Mouse (Mus musculus) hindbrain, embryonic 13.5 days (tissue): ENCODE results near the gene Ccl24. TPM values are rescaled to one million over a fixed set of nuclear protein-coding genes. Genes with fewer than 3 reads are reported as not detected.
"Not testable (repeated sequence)": the region's sequence is repeated elsewhere in the genome, so short reads cannot be mapped to it uniquely, and the experiment has no call there.

Source experiments
- ATAC-seq: fragments of 200-750 bp; cut with Nextera tagmentation; 2 replicates; pipeline ENCODE4 v1.8.0; 2017; ENCODE audit warnings: moderate TSS enrichment; ENCODE audit not compliant: low FRiP score
- H3K27ac ChIP-seq: fragments of 300-500 bp; sonication (generic); 2 replicates; pipeline ENCODE4 v1.5.1; 2015; ENCODE audit warnings: inconsistent platforms, mild to moderate bottlenecking, moderate library complexity
- H3K27me3 ChIP-seq: fragments of 300-500 bp; sonication (generic); 2 replicates; pipeline ENCODE4 v1.6.1; 2015; ENCODE audit warnings: mild to moderate bottlenecking, inconsistent platforms
- H3K36me3 ChIP-seq: fragments of 300-500 bp; sonication (generic); 2 replicates; pipeline ENCODE4 v1.6.1; 2015; ENCODE audit warnings: mild to moderate bottlenecking, inconsistent platforms
- H3K4me1 ChIP-seq: fragments of 300-500 bp; sonication (generic); replicated peaks from 2 replicates; pipeline ENCODE4 v1.6.1; 2015; ENCODE audit warnings: inconsistent platforms
- H3K4me2 ChIP-seq: fragments of 300-500 bp; sonication (generic); 2 replicates; pipeline ENCODE4 v1.6.1; 2015; ENCODE audit warnings: inconsistent platforms, mild to moderate bottlenecking, moderate library complexity
- H3K4me3 ChIP-seq: fragments of 300-500 bp; sonication (generic); 2 replicates; pipeline ENCODE4 v1.5.1; 2015; ENCODE audit warnings: mild to moderate bottlenecking, inconsistent platforms
- H3K9ac ChIP-seq: fragments of 300-500 bp; sonication (generic); 2 replicates; pipeline ENCODE4 v1.6.1; 2015; ENCODE audit warnings: mild to moderate bottlenecking, inconsistent platforms
- H3K9me3 ChIP-seq: fragments of 300-500 bp; sonication (generic); 2 replicates; pipeline ENCODE4 v1.6.1; 2016; ENCODE audit warnings: inconsistent platforms
- WGBS: fragments of 180-500 bp; shearing (Covaris S2); methylation state at CpG from one replicate; pipeline ENCODE4 v1.1.7; 2015; 5-methylcytosine and 5-hydroxymethylcytosine counted together
- polyA plus RNA-seq: library from polyadenylated mRNA; unstranded; fragments of >200 nt; fragmentation: Nextera tagmentation; extraction: Ambion mirVana; gene quantifications from 2 replicates; pipeline ENCODE4 v1.2.1, GENCODE M21; 2015

Ccl24 gene
- 3.7 and 4.4 TPM in 2 replicates for polyA plus RNA-seq

DNA sequence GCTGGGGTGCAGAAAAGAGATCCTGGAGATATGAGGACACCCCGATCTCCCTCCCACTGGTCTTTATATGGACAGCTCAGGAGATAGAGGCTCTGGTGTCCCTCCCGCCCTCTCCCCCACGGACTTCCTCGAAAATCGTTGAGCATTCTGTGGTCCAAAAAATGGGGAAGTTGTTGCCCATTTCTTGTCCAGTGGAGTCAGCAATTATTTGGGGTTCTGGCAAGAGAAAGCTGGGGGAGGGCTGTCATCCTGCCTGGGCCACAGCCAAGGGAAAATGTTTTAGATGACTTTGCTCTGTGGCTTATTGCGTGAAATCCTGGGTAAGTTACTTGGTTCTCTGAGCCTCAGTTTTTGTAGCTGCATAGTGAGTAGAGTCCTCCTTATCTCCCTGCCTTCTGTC lies at the start of gene Ccl24:
Gene Ccl24 (minus strand): TSS at position 44 of the 400 bp plus-strand sequence.
- Histone ChIP-seq H3K4me3 (no peak within 1 kb of the TSS), H3K27ac (no peak within 1 kb of the TSS), H3K4me1 (no peaks in the 10 kb centered on the region), H3K9me3 (no peaks in the 10 kb centered on the region), H3K4me2 (no peak within 1 kb of the TSS), H3K9ac (no peak within 1 kb of the TSS), H3K27me3 (no peaks in the 10 kb centered on the region), H3K36me3 (no peaks in the 10 kb centered on the region)
- WGBS = 94% methylated on average over 6 of the region's 6 CpGs
- ATAC-seq = no peak

DNA sequence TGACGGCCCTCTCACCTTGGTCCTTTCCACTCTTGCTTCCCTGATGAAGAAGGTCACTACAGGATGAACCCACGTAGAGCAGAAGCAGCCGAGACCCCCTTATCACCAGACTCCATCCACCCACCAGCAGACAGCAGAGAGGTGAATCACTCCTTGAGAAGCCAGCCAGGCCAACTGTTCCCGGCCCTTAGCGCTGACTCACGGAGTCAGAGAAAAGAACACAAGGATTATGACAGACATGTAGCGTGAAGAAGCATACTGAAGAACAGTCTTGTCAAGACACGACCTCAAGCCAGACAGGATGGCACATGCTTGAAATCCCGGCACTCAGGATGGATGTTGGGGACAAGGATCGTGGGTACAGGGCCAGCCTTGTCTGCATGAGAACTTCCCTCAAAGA lies 48.9 kb upstream of the Ccl24 start:
- ATAC-seq = no peak
- H3K4me1 ChIP-seq = no peaks in the 10 kb centered on the region
- no peak overlapping the region for H3K4me3 ChIP-seq
- H3K27ac ChIP-seq = no peak overlapping the region
- no peak overlapping the region for H3K4me2 ChIP-seq
- WGBS = 86% methylated on average over 10 of the region's 10 CpGs
- 0 out of 2 replicates have a peak, but pooled peaks cover 4% of the 10 kb centered on the region for H3K27me3 ChIP-seq
- H3K9ac ChIP-seq = no peak overlapping the region
- H3K36me3 ChIP-seq = no peaks in the 10 kb centered on the region
- H3K9me3 ChIP-seq = no peaks in the 10 kb centered on the region

DNA sequence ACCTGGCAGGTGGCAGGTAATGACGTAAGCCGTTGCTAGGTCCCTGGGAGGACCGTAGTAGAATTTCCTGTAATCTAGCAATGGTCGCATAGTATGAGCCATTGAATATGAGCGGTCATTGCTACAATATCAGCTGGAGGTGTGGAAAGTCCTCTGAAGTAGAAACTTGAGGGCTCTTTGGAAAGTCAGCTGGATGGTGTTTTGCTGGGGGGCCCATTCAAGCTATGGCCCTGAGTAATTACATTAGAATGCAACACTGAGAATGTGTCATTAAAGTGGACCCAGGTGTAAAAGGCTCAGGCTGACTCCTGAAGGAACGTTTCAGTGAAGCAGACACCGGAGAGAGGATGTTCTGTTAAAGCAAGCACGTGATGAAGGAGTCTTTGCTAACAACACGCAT lies 47.7 kb upstream of the Ccl24 start:
- Histone ChIP-seq H3K36me3 (no peaks in the 10 kb centered on the region), H3K9ac (no peak overlapping the region), H3K4me1 (no peaks in the 10 kb centered on the region), H3K4me2 (no peak overlapping the region), H3K27me3 (0 out of 2 replicates have a peak, but pooled peaks cover 4% of the 10 kb centered on the region), H3K4me3 (no peak overlapping the region), H3K9me3 (no peaks in the 10 kb centered on the region), H3K27ac (no peak overlapping the region)
- WGBS = 87% methylated on average over 9 of the region's 9 CpGs
- no peak for ATAC-seq

- not testable (repeated sequence) for H3K36me3 ChIP-seq, H3K4me3 ChIP-seq, H3K4me1 ChIP-seq, H3K4me2 ChIP-seq, H3K27me3 ChIP-seq, H3K27ac ChIP-seq, ATAC-seq, H3K9me3 ChIP-seq, H3K9ac ChIP-seq
- WGBS = 88% methylated on average over 10 of the region's 10 CpGs
Measured at GRCm38 (mm10) chr5:135619741-135620140, 46.9 kb upstream of the Ccl24 start.

GRCm38 (mm10) chr5:135609794-135610193 lies 36.9 kb upstream of the Ccl24 start:
- H3K4me2 ChIP-seq = no peak overlapping the region
- WGBS = 75% methylated on average over 4 of the region's 4 CpGs
- no peaks in the 10 kb centered on the region for H3K36me3 ChIP-seq
- H3K27me3 ChIP-seq = no peaks in the 10 kb centered on the region
- no peak overlapping the region for H3K27ac ChIP-seq
- no peak overlapping the region for H3K9ac ChIP-seq
- H3K4me3 ChIP-seq = no peak overlapping the region
- H3K4me1 ChIP-seq = no peaks in the 10 kb centered on the region
- no peaks in the 10 kb centered on the region for H3K9me3 ChIP-seq
- no peak for ATAC-seq

DNA sequence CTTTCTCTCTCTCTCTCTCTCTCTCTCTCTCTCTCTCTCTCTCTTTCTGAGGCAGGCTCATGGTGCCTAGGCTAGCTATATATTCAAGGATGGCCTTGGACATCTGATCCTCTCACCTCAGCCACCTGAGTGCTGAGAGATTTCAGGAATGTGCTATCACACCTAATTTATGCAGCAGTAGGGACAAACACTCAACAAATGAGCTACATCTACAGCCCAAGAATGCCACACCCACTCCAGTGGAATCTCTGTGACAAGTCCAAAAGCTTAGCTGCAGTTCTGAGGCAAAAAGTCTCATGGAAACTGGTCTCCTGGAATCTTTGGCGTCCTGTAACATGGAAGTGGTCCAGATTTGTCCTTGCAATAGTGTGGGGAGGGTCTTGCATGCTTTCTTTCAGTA lies 34.7 kb upstream of the Ccl24 start:
- ATAC-seq = no peak
- Histone ChIP-seq H3K9ac (no peak overlapping the region), H3K4me3 (no peak overlapping the region), H3K4me1 (no peaks in the 10 kb centered on the region), H3K4me2 (no peak overlapping the region), H3K27me3 (no peaks in the 10 kb centered on the region), H3K9me3 (peaks cover 6% of the 10 kb centered on the region), H3K27ac (no peak overlapping the region), H3K36me3 (no peaks in the 10 kb centered on the region)
- WGBS = 42% methylated on average over 1 of the region's 1 CpGs

DNA sequence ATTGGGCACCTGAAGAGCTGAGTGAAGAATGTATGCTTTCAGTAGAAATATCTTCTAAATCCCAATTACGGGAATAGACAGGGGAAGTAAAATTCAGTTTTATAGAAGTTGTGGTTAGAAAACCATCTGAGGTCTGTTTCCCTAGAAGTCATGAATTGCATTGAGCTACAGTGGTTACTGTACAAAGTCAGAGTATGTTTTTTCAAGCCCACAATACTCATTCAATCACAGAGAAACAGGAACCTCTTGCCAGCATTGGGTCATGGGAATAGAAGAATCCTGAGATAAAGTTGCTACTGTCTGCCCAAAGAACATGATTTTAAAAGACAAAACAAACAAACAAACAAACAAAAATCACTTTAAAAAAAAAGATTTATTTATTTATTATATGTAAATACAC lies 33.9 kb upstream of the Ccl24 start:
- H3K9ac ChIP-seq, H3K9me3 ChIP-seq, H3K4me3 ChIP-seq, H3K27me3 ChIP-seq, H3K4me2 ChIP-seq, H3K27ac ChIP-seq, ATAC-seq, H3K36me3 ChIP-seq, H3K4me1 ChIP-seq: not testable (repeated sequence)
- no CpG with 5 or more reads among the region's 1 CpGs for WGBS

DNA sequence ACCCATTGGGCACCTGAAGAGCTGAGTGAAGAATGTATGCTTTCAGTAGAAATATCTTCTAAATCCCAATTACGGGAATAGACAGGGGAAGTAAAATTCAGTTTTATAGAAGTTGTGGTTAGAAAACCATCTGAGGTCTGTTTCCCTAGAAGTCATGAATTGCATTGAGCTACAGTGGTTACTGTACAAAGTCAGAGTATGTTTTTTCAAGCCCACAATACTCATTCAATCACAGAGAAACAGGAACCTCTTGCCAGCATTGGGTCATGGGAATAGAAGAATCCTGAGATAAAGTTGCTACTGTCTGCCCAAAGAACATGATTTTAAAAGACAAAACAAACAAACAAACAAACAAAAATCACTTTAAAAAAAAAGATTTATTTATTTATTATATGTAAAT lies 31.8 kb upstream of the Ccl24 start:
- not testable (repeated sequence) for H3K9ac ChIP-seq, H3K4me3 ChIP-seq, H3K4me1 ChIP-seq, H3K4me2 ChIP-seq, H3K27me3 ChIP-seq, H3K36me3 ChIP-seq, ATAC-seq, H3K9me3 ChIP-seq, H3K27ac ChIP-seq
- WGBS = no CpG with 5 or more reads among the region's 1 CpGs

- Histone ChIP-seq H3K36me3 (no peaks in the 10 kb centered on the region), H3K9ac (no peak overlapping the region), H3K9me3 (0 out of 2 replicates have a peak, but pooled peaks cover 9% of the 10 kb centered on the region), H3K27ac (no peak overlapping the region), H3K4me3 (no peak overlapping the region), H3K27me3 (no peaks in the 10 kb centered on the region), H3K4me2 (no peak overlapping the region), H3K4me1 (no peaks in the 10 kb centered on the region)
- WGBS = 85% methylated on average over 12 of the region's 12 CpGs
- ATAC-seq = no peak
Measured at GRCm38 (mm10) chr5:135589996-135590784, 17.3 kb upstream of the Ccl24 start.

DNA sequence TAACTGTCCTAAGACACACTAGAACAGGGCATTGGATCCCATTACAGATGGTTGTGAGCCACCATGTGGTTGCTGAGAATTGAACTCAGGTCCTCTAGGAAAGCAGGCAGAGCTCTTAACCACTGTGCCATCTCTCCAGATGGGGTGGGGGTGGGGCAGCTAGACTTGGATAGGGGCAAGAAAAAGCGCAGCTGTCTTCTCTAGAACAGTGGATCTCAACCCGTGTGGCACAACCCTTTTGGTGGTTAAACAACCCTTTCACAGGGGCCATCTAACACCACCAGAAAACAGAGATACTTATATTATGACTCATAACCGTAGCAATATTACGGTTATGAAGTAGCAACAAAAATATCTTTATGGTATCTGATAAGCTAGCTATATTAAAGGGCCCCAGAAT lies 14.9 kb upstream of the Ccl24 start:
- ATAC-seq = no peak
- Histone ChIP-seq H3K4me2 (no peak overlapping the region), H3K9me3 (0 out of 2 replicates have a peak, but pooled peaks cover 9% of the 10 kb centered on the region), H3K9ac (no peak overlapping the region), H3K27me3 (no peaks in the 10 kb centered on the region), H3K27ac (no peak overlapping the region), H3K4me1 (no peaks in the 10 kb centered on the region), H3K4me3 (no peak overlapping the region), H3K36me3 (no peaks in the 10 kb centered on the region)
- 92% methylated on average over 4 of the region's 4 CpGs for whole genome bisulfite sequencing

DNA sequence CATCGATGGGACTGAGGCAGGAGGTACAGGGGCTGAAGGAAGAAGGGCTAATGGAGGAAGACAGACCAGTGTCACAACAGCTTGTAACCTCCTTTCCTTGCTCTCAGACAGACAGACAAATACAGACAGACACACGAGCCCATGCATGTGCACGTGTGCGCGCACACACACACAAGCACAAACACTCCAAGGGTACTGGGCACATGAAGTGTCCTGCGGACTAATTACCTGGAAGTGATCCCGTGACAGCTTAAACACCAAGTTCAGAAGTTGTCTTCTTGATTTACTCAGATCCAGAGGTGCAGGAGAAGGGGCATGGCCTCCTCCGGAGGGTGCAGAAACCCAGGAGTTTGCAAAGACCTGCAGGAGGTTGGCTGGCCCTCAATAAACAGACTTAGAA lies 12.8 kb upstream of the Ccl24 start:
- no peak overlapping the region for H3K4me2 ChIP-seq
- 93% methylated on average over 8 of the region's 8 CpGs for WGBS
- no peaks in the 10 kb centered on the region for H3K36me3 ChIP-seq
- no peak for ATAC-seq
- H3K27me3 ChIP-seq = no peaks in the 10 kb centered on the region
- no peak overlapping the region for H3K4me3 ChIP-seq
- no peaks in the 10 kb centered on the region for H3K9me3 ChIP-seq
- H3K4me1 ChIP-seq = no peaks in the 10 kb centered on the region
- no peak overlapping the region for H3K9ac ChIP-seq
- H3K27ac ChIP-seq = no peak overlapping the region

GRCm38 (mm10) chr5:135582330-135582729 lies 9.5 kb upstream of the Ccl24 start:
- no peaks in the 10 kb centered on the region for H3K27me3 ChIP-seq
- H3K36me3 ChIP-seq = no peaks in the 10 kb centered on the region
- H3K9me3 ChIP-seq = no peaks in the 10 kb centered on the region
- H3K4me3 ChIP-seq = no peak overlapping the region
- no peak overlapping the region for H3K4me2 ChIP-seq
- H3K27ac ChIP-seq = no peak overlapping the region
- H3K9ac ChIP-seq = no peak overlapping the region
- ATAC-seq = no peak
- WGBS = 86% methylated on average over 4 of the region's 4 CpGs
- no peaks in the 10 kb centered on the region for H3K4me1 ChIP-seq

DNA sequence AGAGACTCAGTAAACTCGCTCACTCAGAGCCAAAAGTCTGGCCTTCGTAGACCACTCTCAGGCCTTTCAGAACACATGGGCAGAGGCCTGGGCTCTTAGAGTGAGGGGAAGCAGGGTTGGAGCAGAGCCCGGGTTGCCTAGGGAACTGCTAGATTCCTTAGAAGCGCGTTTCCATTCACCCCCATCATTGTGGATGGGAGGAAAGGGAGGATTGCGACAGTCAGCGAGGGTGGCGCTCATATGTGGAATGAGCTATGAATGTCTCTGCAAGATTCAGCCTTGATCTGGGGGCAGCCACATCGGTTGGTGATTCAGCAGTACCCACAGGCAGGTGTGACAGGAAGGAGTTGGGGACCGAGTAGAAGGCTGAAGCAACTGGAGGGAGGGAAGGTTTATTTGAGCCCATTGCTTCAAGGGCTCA lies 6.5 kb upstream of the Ccl24 start:
- 75% methylated on average over 10 of the region's 10 CpGs for WGBS
- Histone ChIP-seq H3K4me3 (no peak overlapping the region), H3K36me3 (no peaks in the 10 kb centered on the region), H3K27ac (no peak overlapping the region), H3K4me1 (no peaks in the 10 kb centered on the region), H3K9me3 (no peaks in the 10 kb centered on the region), H3K4me2 (no peak overlapping the region), H3K27me3 (no peaks in the 10 kb centered on the region), H3K9ac (no peak overlapping the region)
- no peak for ATAC-seq
